9 mouse cellular contexts compared by ENCODE assay signal in genomic region chr2:32350471-32351051, GRCm38 (mm10). TPM values are rescaled to one million over a fixed set of nuclear protein-coding genes. Genes with fewer than 3 reads are reported as not detected.
A peak's percentile ranks its signal among the peaks of the same experiment; 100 is the strongest.
DNase-seq lines count a peak whose midpoint lies in the region; ATAC-seq and TF ChIP-seq lines count a peak whose summit lies in the region.
"Had no signal": no experiment of that assay in that cellular context is flagged by ENCODE, and none has a peak within 500 bp of the region (broad histone marks: within the 10 kb centered on the region; RNA-seq: fewer than 3 reads in every experiment).

No protein-coding gene starts in this region.

- peak overlapping the region; percentile 99 for H3K27ac ChIP-seq in left cerebral cortex, adult 2 months
- peak overlapping the region; percentile 92; the same call in 1 of the 2 replicates for H3K27ac ChIP-seq in limb, embryonic 10.5 days

- TF ChIP-seq CTCF in left cerebral cortex, adult 2 months (IDR thresholded peaks at IDR 0.05), result no peak

- intact Hi-C loops in left cerebral cortex, adult 2 months (cut with DNase I), result no loop called here

- H3K4me1 ChIP-seq in limb, embryonic 10.5 days, result peaks cover 41% of the 10 kb centered on the region

- H3K4me3 ChIP-seq in left cerebral cortex, adult 2 months, result peak overlapping the region; percentile 92
- H3K4me3 ChIP-seq in limb, embryonic 10.5 days, result peak overlapping the region; percentile 6; the same call in 1 of the 2 replicates

- peaks cover 41% of the 10 kb centered on the region for H3K36me3 ChIP-seq in limb, embryonic 10.5 days
- H3K36me3 ChIP-seq: G1E had no signal

- peaks cover 6% of the 10 kb centered on the region; the same call in 1 of the 2 replicates for H3K27me3 ChIP-seq in limb, embryonic 10.5 days (ENCODE audit: low read depth, poor library complexity, severe bottlenecking)

- no peaks in the 10 kb centered on the region for H3K9me3 ChIP-seq in limb, embryonic 10.5 days (replicated peaks)
- H3K9me3 ChIP-seq: G1E had no signal

- ATAC-seq in monocyte, adult 5-6 weeks (replicated peaks; ENCODE audit: insufficient number of reproducible peaks, low FRiP score, low TSS enrichment, poor library complexity, severe bottlenecking), result no peak

- 55% methylated on average over 13 of the region's 13 CpGs for WGBS in limb, embryonic 10.5 days

- no peak for DNase-seq in left cerebral cortex, adult 2 months (ENCODE audit: extremely low spot score in 1 of 2, low spot score in 2 of 2)
- no peak for DNase-seq in left cerebral cortex, adult 11 months (ENCODE audit: low spot score)
- peak; percentile 74 for DNase-seq in cerebellum, postnatal 25 days
- DNase-seq in limb, embryonic 10.5 days (ENCODE audit: low spot score), result no peak
- DNase-seq in adrenal gland, postnatal 36 days, result no peak
- DNase-seq in urinary bladder, postnatal 4 days (ENCODE audit: low spot score in 2 of 2), result no peak
- DNase-seq: adrenal gland, postnatal 14 days had no signal

RNA-seq across cellular contexts. Expression of gene Ciz1, which starts 1.6 kb away (rescaled TPM):
- total RNA-seq in left cerebral cortex, adult 2 months (2021), result 10 to 100 TPM; 89.7 to 90.1 TPM
- polyA plus RNA-seq in limb, embryonic 10.5 days (2016; fragmentation: Nextera tagmentation; extraction: Ambion mirVana), result 61.3 and 74.8 TPM in 2 replicates
- 47.7 to 111 TPM (median 96.8 TPM) in 3 replicates for total RNA-seq in monocyte, adult 5-6 weeks (2017)
- 10 to 100 TPM; 59.8 to 66.2 TPM for total RNA-seq in adrenal gland, postnatal 36 days (2021)

RNA-seq across cellular contexts. Expression of gene Dnm1, which starts 2.6 kb away (rescaled TPM):
- total RNA-seq in left cerebral cortex, adult 2 months (2021), result 1,000 to 10,000 TPM; 1,259 to 1,310 TPM
- 27.1 and 33.6 TPM in 2 replicates for polyA plus RNA-seq in limb, embryonic 10.5 days (2016; fragmentation: Nextera tagmentation; extraction: Ambion mirVana)
- not detected in 3 replicates for total RNA-seq in monocyte, adult 5-6 weeks (2017)
- 10 to 100 TPM; 14.8 to 20.3 TPM for total RNA-seq in adrenal gland, postnatal 36 days (2021)

RNA-seq across cellular contexts. Expression of gene 1110008P14Rik, which starts 31.2 kb away (rescaled TPM):
- 100 to 1,000 TPM; 341 to 349 TPM for total RNA-seq in left cerebral cortex, adult 2 months (2021)
- 36.3 and 37.0 TPM in 2 replicates for polyA plus RNA-seq in limb, embryonic 10.5 days (2016; fragmentation: Nextera tagmentation; extraction: Ambion mirVana)
- total RNA-seq in monocyte, adult 5-6 weeks (2017), result 9.7 to 24.0 TPM (median 21.3 TPM) in 3 replicates
- total RNA-seq in adrenal gland, postnatal 36 days (2021), result 100 to 1,000 TPM; 175 to 184 TPM

RNA-seq across cellular contexts. Expression of gene Lcn2, which starts 37.5 kb away (rescaled TPM):
- 10 to 100 TPM in 1 of 2 experiments, under 1 TPM in 1; 0.44 to 19.4 TPM for total RNA-seq in left cerebral cortex, adult 2 months (2021)
- not detected in 2 replicates for polyA plus RNA-seq in limb, embryonic 10.5 days (2016; fragmentation: Nextera tagmentation; extraction: Ambion mirVana)
- total RNA-seq in monocyte, adult 5-6 weeks (2017), result 1.6 TPM in 1 of 3 replicates, not detected in the others
- total RNA-seq in adrenal gland, postnatal 36 days (2021), result 1 to 10 TPM; 1.1 to 3.9 TPM
- total RNA-seq: G1E had no signal

RNA-seq across cellular contexts. Expression of gene Ptges2, which starts 45.1 kb away (rescaled TPM):
- total RNA-seq in left cerebral cortex, adult 2 months (2021), result 10 to 100 TPM; 47.2 to 47.8 TPM
- polyA plus RNA-seq in limb, embryonic 10.5 days (2016; fragmentation: Nextera tagmentation; extraction: Ambion mirVana), result 32.7 and 37.0 TPM in 2 replicates
- 2.2 to 7.0 TPM (median 3.6 TPM) in 3 replicates for total RNA-seq in monocyte, adult 5-6 weeks (2017)
- 10 to 100 TPM; 58.2 to 58.7 TPM for total RNA-seq in adrenal gland, postnatal 36 days (2021)

Comparison
In these comparisons a context has a peak if more than half of its experiments do, and no peak if none do; other contexts are left out.
1. DNase-seq: peak in cerebellum, postnatal 25 days (2 of 2); none in left cerebral cortex, adult 2 months (0 of 2), left cerebral cortex, adult 11 months (single experiment), limb, embryonic 10.5 days (single experiment), adrenal gland, postnatal 36 days (0 of 2) and urinary bladder, postnatal 4 days (0 of 2).
2. RNA of gene Dnm1, which starts 2.6 kb away (total RNA-seq): 1,259 to 1,310 TPM in left cerebral cortex, adult 2 months; 14.8 to 20.3 TPM in adrenal gland, postnatal 36 days and not detected in monocyte, adult 5-6 weeks; every median in the first group is over 10 times any median in the second.